Mouse (Mus musculus): Measurements from ENCODE around the gene Rbfox2.

Gene Rbfox2

DNA sequence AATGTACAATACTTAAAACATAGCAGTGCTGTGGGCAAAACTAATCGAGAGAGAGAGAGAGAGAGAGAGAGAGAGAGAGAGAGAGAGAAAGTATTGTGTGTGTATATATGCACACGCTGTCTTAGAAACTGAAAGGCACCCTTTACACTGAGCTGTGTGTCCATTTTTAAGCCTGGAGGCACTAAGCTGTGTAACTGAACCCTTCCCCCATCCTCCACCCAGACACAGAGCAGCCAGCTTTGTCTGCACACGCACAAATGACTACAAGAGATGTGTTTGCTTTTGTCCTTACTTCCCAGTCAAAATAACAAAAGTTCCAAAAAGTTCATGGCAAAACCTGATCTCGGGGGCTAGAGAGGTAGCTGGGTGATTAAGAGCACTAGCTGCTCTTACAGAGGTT is 80.9 kb downstream of the Rbfox2 start:
- DNase-seq = peak; percentile 43

DNA sequence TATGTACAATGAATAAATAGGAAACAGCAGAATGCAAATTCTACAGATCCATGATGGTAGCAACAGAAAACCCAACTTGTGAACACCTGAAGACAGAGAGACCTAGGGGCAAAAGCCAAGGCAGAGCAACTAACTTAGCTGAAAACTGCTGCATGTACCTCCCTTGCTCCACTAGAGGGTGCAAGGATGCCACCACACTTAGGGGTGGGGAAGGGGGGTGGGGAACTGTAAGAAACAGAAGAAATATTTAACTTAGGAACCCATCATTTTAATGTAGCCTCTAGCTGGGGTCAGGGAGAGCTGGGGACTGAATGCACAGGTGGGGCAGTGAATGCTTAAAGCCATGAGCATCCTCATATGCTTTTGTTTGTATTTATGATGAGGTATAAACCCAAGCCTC is 81.5 kb downstream of the Rbfox2 start:
- peak; percentile 80 for DNase-seq

DNA sequence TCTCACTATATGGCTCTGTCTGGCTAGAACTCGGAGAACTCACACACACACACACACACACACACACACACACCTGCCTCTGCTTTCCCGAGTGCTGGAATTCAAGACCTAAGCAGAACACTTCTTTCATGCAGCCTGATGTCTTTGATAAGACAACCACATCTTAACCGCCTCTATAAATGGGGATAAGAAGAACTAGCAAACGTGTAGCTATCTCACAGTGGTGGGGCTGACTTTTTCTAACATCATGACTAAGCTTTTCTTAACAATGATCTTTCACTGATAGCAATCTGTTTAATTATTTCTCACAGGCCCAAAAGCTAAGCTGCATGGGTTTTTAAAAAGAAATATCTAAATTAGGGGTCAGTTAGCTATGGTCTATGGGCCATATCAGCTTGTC is 86.0 kb downstream of the Rbfox2 start:
- DNase-seq = no peak

DNA sequence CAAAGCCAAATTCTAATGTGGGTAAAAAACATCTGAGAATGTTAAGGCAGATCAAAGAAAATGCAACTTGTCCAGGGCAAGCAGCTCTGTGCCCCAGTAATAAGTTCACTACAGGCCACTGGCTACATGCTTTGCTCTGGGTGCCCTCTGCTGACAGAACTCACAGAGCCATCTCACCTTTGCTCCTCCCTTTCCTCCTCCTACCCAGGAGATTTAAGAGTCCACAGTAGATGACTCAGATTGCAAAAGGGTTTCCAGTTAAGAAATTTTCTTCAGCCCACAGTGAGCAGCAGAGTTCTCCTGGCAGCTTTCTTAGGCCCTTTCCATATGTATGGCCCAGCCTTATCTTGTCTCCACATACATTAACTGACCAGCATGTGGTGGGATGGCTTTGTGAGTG is 86.7 kb downstream of the Rbfox2 start:
- DNase-seq = peak; percentile 39

DNA sequence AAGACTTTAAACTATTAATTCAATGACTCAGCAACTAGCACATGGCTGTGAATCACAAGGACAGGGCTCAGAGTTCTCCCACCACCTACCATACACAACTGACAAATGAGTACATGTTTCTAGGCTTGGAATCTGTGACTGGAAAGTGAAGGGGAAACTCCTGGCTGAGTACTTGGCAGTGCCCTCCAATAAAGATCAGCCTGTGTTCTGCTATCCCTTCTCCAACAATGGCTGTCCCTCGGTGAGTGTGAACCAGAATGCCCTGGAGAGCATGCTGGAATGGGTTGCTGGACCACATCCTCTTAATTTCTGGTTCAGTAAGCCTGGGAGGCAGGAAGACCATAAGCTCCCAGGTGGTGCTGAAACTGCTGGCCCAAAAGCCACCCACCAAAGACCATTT is 87.2 kb downstream of the Rbfox2 start:
- DNase-seq = no peak

DNA sequence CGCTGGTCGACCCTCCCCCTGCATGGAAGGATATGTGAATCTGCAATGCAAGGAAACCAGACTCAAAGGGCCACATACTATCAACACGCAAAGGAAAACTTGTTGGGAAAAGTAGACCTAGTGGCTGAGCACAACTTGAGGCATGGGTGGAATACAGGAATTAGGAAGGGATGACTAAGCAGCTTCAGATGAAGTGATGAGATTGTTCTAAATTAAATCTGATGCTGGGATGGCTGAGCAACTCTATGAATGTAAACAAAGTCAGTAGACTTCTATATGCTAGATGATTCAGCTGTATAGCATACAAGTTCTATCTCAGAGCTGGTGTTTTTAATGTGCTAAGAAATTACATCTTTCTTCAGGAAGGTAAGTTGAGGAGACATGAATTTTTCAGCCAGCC is 88.8 kb downstream of the Rbfox2 start:
- DNase-seq = no peak

DNA sequence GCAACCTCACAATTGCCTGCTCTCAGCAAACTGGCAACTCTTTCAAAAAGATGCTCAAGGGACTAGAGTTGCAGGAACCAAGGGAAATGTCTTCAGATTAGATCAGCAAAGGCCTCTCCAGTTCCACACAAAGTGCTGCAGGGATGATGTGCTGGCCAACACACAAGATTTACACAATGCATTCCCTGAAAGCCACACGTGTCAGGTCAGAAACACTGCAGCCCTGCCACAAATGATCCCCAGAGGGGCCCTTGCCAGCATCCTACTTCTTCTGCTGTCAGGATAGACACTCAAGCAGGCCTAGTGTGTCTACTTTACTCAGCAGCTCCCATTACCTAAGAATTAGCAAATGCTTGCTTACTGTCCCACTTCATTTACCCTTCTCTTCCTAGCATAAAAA is 89.3 kb downstream of the Rbfox2 start:
- no peak for DNase-seq

DNA sequence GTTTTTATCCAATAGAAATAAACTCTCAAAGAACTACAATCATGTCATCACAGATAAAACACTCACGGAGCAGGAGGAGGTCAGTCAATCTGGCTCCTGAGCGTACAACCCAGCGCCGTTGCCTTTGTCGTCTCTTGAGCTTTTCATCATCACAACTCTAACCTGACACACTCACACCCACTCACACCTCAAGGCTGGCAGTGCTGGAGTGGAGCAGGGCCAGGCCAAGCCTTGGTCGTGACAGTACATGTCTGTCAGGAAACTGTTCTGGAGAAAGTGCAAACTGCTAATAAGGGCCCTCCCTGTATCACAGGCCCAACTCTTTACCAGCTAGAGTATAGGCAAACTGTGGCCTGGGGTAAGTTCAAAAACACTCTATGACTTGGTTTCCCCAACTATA is 90.1 kb downstream of the Rbfox2 start:
- no peak for DNase-seq

DNA sequence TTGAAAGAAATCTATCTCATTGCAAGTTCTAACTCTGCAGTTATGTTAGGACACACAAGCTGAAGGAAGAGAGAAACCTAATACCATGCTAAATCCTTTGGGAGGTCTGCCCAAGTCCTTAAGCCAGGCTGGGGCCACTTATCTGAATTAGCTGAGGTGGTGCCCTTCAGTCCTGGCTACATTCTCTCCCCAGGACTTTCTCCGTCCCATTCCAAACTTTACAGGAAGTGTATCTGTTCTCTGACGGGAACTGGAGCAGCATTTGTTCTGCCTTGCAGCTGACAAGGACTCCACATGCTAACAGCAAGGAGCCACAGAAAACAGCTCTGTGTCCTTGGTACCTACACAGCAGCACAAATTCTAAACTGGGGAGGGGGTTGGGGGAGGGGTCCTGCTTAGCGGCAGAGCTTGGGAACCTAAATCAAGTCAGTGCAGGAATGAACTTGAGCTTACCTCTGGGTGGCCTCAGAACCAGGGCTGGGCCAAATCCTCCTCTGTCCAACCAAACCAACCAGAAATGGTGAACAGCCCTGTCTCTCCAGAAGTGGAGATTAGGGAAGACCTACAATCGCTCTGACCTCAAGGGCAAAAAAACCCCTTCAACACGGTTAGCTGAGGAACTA is 91.5 kb downstream of the Rbfox2 start:
- DNase-seq = peak; percentile 64

DNA sequence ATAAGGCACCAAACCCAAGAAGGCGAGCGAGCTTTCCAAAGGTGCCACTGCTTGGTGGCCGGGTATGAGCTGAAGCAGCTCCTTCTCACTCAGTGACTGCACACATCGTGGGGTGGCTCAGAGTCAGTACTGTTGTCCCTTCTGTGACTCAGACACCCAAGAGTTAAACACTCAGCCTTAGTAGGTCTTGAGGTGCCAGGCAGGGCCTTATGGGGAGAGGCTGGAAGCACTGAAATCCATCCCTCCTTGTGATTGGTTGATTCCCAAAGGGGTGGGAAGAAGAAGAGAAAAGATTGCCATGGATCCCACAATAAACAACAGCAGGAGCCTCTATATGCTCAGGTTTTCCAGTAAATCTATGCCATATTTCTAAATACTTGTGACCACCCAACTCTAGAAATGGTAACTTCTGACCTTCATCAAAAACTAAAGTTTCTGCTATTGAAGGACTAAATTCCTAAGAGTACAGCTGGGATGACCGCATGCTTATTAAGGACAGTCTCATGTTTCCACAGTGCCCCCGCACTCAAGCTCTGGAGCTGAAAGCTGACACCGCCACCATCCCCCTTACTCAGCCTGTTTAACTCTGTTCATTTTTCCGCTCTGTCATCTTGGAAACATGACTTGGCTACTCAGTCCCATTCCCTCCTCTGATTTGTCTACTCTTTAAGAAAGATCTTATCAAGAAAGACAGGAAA is 92.2 kb downstream of the Rbfox2 start:
- DNase-seq = peak; percentile 91

DNA sequence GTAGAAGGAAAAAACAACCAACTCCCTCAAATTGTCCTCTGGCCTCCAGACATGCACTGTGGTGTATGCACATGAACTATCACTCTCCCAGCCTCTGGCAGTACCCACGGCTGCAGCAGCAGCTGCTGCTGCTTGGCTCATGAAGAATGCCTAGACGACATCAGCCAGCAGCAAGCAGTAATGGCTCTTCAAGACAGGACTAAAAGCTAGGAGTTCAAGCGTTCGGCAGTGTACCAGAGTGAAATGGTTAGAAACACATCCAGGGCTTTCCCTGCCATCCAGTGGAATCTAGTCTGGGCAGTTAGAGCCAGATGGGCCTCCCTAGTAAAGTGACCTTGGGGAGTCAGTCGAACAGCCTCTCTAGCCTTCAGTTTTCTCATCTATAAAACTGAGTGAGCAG is 93.0 kb downstream of the Rbfox2 start:
- no peak for DNase-seq

DNA sequence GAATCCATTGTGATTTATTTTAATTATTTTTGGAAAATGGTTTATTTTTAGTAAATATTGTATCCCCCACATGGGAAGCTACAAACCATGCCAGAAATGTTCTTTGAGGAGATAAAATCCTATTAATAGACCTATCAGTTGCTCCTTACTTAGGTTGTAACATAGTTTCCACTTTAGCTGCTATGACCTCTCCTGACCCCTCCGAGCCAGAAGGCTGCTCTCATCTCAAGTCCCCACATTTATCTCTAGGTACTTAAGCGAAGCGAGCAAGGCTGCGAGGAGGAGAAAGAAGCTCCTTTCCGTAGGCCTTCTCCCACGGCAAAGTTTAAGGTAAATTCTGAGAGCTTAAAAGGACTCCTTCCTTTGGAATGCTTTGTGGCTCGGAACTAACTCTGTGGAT is 94.0 kb downstream of the Rbfox2 start:
- no peak for DNase-seq

DNA sequence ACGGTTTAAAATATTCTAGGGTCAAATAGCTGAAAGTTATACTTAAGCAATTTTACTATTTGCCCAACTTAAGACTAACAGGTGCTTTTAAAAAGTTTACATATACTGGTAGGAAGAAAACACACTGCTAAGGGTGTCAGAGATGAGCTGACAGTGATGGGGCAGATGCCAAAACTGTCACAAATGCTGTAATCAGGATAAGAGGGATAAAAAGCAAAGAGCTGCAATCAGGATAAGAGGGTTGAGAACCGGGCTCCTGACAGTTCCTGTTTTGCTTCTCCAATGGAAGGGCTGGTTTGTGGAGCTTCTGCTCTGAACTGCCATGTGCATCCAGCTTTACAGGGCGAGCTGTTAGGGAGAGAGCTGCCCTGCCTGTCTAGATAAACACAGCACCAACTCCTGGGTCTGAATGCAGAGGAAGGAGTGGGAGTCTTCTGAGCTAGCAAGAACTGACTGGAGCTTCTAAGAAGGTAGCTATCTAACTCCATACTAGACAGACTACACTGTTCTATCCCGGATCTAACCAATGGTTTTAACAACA is 94.5 kb downstream of the Rbfox2 start:
- no peak for DNase-seq

DNA sequence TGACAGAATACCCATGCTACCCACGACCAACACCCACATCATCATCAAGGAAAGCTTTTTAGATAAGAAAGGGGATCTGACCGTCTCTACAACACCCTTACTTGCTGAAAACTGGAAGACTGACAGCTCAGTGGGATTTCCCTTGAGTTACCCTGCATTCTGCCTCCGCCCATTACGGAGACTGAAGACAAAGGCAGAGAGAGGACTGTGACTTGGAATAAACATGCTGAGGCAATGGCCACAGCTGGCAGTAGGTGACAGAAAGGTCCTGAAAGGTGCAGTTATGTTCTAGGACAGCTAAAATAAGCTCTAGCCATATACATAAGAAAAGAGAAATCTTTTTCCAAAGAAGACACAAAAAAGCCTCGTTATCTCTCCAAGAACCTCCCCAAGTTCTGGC is 99.8 kb downstream of the Rbfox2 start:
- no peak for DNase-seq

DNA sequence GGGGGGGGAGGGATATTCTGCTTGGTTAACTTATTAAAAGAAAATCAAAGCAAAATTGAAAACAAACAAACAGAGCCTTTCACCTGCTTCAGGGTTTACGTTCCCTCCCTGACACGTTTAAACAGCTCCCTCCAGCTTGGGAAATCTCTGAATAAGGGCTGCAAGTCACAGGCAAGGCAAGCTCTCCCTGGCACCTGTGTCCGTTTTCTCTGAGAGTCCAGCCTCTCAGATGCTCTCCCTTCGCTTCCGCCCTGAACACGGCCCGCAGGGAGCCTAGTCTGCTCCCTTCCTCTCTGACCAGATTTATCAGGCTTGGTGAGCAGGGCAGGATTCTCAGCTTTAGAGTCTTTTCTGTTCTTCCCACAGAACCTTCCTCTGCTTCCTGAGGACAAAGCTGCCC is 101.9 kb downstream of the Rbfox2 start:
- no peak for DNase-seq

DNA sequence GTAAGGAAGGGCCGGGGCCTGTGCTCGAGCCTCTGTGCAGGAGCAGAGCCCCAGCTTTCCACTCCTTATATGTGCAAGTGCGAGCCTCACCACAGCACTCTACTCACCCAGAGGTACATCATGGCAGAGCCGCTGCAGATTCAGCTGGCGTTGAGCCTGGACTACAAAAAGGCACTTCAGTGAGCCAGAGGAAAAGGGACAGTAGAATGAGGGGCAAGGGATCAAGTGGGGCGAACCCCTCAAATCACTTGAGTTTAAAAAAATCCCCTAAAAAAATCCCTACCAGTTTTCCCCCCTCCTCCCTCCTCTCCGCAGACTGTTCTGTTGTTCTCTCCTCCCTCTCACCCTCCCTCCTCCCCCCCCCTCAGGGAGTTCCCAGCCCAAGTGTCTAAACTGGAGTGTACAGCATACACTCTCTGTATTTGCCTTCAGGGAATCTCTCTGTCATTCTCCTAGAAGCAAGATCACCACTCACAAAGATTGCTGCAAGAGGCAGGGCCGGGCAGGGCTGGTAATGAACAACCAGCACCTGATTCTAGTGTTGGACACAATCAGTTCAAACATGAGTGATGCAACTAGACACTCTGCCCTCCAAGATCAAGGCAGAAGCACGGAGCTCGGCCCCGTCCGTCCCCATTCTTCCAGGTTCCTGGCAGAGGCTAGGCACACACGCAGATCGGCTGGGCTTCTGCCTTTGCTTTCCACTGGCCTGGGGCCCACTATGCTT is 103.4 kb downstream of the Rbfox2 start:
- DNase-seq = peak; percentile 22

DNA sequence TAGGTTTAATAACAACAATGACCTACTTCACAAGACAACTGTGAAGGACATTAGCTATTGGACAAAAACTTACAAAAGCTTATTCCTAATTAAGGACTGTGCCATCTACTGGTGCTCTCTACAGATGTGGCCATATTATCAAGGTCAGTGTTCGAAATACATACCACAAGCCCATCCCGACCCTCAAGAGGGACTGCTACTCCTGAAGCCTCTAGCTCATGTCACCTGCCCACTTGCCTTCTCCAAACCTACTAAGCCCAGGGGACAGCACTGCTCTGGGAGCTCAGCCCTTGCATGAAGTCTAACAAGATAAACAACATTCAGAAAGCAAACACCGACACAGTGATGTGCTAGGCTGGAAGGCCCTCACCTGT is 103.9 kb downstream of the Rbfox2 start:
- no peak for DNase-seq

DNA sequence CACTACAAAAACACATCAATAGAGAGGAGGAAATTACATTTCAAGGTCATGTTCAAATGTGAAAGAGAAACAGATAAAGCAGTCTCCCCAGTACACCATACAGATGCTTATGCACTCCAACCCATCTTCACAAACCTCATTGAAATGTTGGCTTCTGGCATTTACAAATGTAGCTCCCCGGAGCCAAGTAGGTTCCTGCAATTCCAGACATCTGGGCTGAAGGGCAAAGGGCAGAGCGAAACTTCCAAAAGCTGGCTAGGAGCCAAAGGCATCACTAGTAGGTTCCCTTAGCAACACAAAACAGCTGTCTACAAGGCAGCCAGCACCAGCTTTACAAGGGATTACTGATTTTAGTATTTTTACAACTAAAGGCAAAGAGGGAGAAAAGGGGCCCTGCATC is 104.6 kb downstream of the Rbfox2 start:
- peak; percentile 90 for DNase-seq

DNA sequence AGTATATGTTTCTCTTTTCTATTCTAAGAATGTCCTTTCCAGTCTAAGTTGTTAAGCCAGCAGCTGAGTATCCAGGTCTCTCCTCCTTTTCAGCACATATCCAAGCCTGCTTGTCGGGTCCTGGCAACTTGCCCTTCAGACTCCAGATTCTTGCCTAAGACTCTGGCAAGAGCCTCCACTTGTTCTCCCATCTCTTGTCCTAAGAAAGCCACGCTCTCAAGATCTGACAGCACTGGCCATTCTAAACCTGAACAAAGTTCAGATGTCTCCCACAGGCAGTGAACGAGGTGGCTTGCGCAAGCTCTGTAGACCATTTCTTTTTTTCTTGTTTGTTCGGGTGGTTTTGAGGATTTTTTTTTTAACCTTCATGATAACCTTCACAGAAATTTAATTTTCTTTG is 110.0 kb downstream of the Rbfox2 start:
- DNase-seq = no peak

DNA sequence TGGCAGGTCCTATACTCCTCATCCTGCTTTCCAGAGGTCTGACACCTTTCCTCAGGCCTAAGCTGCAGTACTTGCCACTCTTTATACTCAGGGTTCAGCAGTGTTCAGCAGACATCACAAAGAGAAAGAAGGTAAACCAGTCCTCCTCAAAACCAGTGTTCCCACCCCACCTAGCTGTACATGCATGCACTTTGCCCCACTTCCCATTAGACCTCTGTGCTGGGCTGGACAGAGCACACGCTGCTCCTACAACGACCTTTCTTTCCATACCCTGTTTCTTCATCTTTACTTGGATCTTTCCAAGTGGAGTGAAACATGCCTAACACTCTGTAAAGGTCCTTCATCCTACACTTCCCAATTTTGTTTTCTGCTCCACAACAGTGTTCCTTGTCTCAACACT is 110.8 kb downstream of the Rbfox2 start:
- no peak for DNase-seq

DNA sequence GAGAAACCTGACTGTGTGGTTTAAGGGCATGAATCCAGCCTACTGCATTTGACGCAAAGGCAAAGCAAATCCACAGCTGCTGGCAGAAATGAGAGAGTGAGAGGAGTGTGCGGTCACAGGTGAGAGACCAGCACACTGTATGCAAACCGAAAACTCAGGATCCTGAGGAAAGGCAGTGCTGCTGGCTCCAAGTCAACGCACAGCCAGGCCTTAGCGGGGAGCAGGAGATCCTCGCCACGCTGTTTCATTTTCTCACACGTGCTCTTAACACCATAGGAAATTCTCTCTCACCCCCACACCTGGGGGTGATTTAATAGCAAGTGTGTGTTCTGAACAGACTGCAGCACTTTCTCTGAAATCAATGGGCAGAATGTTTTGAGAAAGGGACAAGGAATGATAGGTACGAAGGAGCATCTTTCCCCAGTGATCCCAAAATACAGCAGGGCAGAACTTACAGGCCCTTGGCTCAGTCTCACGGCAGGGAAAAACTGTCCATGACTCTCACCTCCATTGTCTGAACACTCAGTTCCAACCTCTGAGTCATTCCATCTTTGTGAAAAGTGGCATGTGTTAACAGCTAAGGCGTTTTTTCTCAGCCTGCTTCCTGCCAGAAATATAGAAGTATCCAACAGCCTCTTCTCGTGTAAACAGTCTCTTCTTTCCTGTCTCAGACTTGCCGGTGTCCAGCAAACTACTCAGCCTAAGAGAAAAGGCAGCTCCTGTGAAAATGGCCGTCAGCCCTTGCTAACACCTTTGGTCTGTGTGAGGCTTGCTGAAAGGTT is 114.5 kb downstream of the Rbfox2 start:
- no peak for DNase-seq

DNA sequence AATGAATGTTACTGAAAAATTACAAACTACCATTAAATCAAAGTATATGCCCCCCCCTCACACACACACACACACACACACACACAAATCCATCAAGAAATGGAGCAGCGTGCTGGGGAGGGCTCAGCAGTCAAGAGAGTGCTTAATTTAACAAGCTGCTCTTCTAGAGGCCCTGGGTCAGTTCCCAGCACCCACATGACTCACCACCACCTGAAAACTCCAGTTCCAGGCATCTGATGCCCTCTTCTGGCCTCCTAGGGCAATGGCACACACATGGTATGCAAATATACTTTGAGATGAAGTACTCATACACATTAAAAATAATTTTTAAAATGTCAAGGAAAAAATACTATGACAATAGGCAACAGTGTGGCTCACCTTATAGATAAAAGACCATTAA is 120.7 kb downstream of the Rbfox2 start:
- no peak for DNase-seq

DNA sequence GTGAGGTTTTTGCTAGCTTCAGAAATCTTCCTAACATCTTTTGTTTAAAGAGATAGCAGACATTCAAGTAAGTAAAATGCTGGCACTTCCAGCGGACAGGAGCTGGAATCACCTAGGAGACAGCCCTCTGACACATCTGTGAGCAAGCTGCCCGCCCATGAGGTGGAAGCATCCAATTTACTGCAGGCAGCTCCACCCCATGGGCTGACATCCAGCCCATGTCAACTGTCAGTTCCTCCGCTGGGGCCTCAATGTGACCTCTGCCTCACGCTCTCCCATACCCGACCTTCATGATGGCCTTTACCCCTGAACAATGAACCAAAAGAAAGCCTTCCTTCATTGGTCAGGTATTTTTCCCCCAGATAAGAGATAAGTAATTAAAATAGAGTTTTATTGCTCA is 121.2 kb downstream of the Rbfox2 start:
- peak; percentile 39 for DNase-seq

Data from embryo, embryonic 11 days (tissue).